Mouse (Mus musculus): ENCODE results near the gene Phf2. TPM values are rescaled to one million over a fixed set of nuclear protein-coding genes. Genes with fewer than 3 reads are reported as not detected.
A peak's percentile ranks its signal among the peaks of the same experiment; 100 is the strongest.
"Not testable (repeated sequence)": the region's sequence is repeated elsewhere in the genome, so short reads cannot be mapped to it uniquely, and the experiment has no call there.

Gene Phf2
- polyA plus RNA-seq, 1 experiment from 2014 or later, result 10.6 TPM

- peak; percentile 84 for ATAC-seq
- Histone ChIP-seq H3K4me1 (0 out of 2 replicates have a peak, but pooled peaks cover 5% of the 10 kb centered on the region), H3K9me3 (replicated peaks) (no peaks in the 10 kb centered on the region), H3K9ac (no peak overlapping the region), H3K36me3 (ENCODE audit: poor library complexity, severe bottlenecking) (peaks cover 76% of the 10 kb centered on the region), H3K27ac (peak overlapping the region; percentile 63), H3K4me3 (no peak overlapping the region), H3K4me2 (no peak overlapping the region), H3K27me3 (no peaks in the 10 kb centered on the region)
- WGBS, result 65% methylated on average over 14 of the region's 14 CpGs
Observed at GRCm38 (mm10) chr13:48830528-48831250, 40.2 kb downstream of the Phf2 start.

GRCm38 (mm10) chr13:48829780-48830179, 41.1 kb downstream of the Phf2 start:
- Histone ChIP-seq H3K27me3 (no peaks in the 10 kb centered on the region), H3K27ac (no peak overlapping the region), H3K4me1 (0 out of 2 replicates have a peak, but pooled peaks cover 5% of the 10 kb centered on the region), H3K9ac (no peak overlapping the region), H3K4me3 (no peak overlapping the region), H3K36me3 (ENCODE audit: poor library complexity, severe bottlenecking) (peaks cover 81% of the 10 kb centered on the region), H3K9me3 (replicated peaks) (no peaks in the 10 kb centered on the region), H3K4me2 (no peak overlapping the region)
- WGBS, result 86% methylated on average over 4 of the region's 4 CpGs
- ATAC-seq, result 0 out of 2 replicates have a peak, but pooled peaks have one; percentile 39

DNA sequence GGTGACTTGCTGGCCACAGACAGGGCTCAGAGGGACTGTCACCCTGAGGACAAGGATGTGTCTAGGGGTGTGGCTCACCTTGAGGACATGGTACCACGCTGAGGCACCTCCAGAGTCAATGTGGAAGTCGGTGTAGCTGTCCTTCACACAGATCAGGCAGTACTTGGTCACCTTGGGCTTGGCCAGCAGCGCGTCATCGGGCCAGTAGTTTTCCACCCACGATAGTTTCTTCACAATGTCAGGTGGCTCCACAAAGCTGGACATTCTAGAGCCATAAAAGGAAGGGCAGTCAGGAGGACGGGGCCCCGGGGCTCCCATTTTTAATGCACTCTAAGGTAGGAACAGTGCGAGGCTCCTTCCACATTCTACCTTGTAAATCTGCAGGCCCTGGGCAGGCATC, 48.0 kb downstream of the Phf2 start:
- Histone ChIP-seq H3K4me1 (no peaks in the 10 kb centered on the region), H3K9ac (no peak overlapping the region), H3K4me3 (no peak overlapping the region), H3K27me3 (no peaks in the 10 kb centered on the region), H3K27ac (no peak overlapping the region), H3K4me2 (no peak overlapping the region), H3K9me3 (replicated peaks) (no peaks in the 10 kb centered on the region), H3K36me3 (ENCODE audit: poor library complexity, severe bottlenecking) (peaks cover 100% of the 10 kb centered on the region)
- 93% methylated on average over 9 of the region's 9 CpGs for WGBS
- ATAC-seq, result no peak

DNA sequence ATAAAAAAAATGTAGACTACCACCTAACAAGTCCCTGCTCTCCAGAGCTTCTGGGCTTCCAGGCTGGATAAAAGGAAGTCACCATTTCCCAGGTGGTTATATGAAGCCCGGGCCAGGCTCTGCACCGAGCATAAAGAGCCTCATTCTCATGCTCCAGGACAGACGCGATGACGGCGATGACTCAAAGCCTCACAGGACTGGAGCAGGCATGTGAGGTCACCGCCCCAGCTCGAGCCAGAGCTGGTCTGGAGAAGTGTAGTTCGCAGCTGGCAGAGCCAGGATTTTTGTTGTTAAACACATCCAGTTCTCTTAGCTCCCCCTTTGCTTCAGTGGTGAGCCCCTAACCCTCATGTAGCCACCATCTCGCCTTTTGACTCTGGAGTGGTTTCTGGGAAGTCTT, 48.6 kb downstream of the Phf2 start:
- Histone ChIP-seq H3K36me3 (ENCODE audit: poor library complexity, severe bottlenecking) (peaks cover 100% of the 10 kb centered on the region), H3K9me3 (replicated peaks) (no peaks in the 10 kb centered on the region), H3K27me3 (no peaks in the 10 kb centered on the region), H3K4me1 (no peaks in the 10 kb centered on the region), H3K4me3 (no peak overlapping the region), H3K9ac (no peak overlapping the region), H3K4me2 (no peak overlapping the region), H3K27ac (no peak overlapping the region)
- 95% methylated on average over 10 of the region's 10 CpGs for WGBS
- no peak for ATAC-seq

DNA sequence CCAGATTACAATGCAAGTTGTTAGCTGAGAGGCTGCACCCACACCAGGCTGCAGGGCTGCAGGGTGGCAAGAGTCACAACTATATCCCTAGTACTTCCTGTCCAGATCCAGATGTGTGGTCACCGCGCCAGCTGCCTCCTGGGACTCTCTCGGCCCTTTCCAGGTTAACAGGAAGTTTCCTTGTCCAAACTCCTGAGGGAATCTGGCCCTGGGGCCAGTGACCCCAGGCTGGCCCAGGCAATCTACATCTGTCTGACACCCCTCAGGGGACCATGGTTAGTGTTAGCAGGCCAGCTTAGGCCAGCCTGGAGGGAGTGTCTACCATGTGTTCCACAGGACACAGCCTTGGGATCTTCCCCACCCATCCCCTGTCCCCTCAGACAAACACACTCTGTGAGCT, 51.8 kb downstream of the Phf2 start:
- H3K27me3 ChIP-seq, result no peaks in the 10 kb centered on the region
- no peak overlapping the region for H3K27ac ChIP-seq
- ATAC-seq, result no peak
- H3K9ac ChIP-seq, result no peak overlapping the region
- H3K4me3 ChIP-seq, result no peak overlapping the region
- H3K9me3 ChIP-seq (replicated peaks), result no peaks in the 10 kb centered on the region
- H3K4me2 ChIP-seq, result no peak overlapping the region
- WGBS, result 91% methylated on average over 3 of the region's 3 CpGs
- H3K4me1 ChIP-seq, result no peaks in the 10 kb centered on the region
- H3K36me3 ChIP-seq (ENCODE audit: poor library complexity, severe bottlenecking), result peaks cover 100% of the 10 kb centered on the region

DNA sequence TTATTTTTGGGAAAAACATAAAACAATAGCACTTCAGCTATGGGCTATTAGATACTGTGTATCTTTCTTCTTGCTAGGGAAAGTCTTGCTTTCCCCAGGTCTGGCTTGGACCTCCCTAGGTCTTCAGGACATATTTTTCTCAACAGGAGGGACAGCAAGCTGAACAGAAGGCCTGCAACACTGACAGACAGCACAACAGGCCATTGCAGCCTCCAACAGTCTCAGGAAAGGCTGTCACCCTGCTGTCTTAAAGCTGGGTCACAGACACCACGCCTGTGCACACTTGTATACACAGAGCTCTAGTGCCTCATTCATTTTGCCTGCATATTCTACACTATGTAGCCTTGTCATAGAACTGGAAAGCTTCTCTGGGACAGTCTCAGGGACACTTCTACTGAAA, 56.5 kb downstream of the Phf2 start:
- no peaks in the 10 kb centered on the region for H3K4me1 ChIP-seq
- no peak overlapping the region for H3K27ac ChIP-seq
- H3K36me3 ChIP-seq (ENCODE audit: poor library complexity, severe bottlenecking), result peaks cover 99% of the 10 kb centered on the region
- H3K4me2 ChIP-seq, result no peak overlapping the region
- no peaks in the 10 kb centered on the region for H3K27me3 ChIP-seq
- H3K9me3 ChIP-seq (replicated peaks), result no peaks in the 10 kb centered on the region
- no peak overlapping the region for H3K4me3 ChIP-seq
- ATAC-seq, result no peak
- 88% methylated on average over 1 of the region's 1 CpGs for WGBS
- H3K9ac ChIP-seq, result no peak overlapping the region

GRCm38 (mm10) chr13:48810991-48811390, 59.9 kb downstream of the Phf2 start:
- Histone ChIP-seq H3K9me3 (replicated peaks) (no peaks in the 10 kb centered on the region), H3K4me2 (no peak overlapping the region), H3K4me3 (no peak overlapping the region), H3K36me3 (ENCODE audit: poor library complexity, severe bottlenecking) (peaks cover 89% of the 10 kb centered on the region), H3K9ac (no peak overlapping the region), H3K27ac (no peak overlapping the region), H3K27me3 (no peaks in the 10 kb centered on the region), H3K4me1 (no peaks in the 10 kb centered on the region)
- no peak for ATAC-seq
- 74% methylated on average over 9 of the region's 9 CpGs for WGBS

DNA sequence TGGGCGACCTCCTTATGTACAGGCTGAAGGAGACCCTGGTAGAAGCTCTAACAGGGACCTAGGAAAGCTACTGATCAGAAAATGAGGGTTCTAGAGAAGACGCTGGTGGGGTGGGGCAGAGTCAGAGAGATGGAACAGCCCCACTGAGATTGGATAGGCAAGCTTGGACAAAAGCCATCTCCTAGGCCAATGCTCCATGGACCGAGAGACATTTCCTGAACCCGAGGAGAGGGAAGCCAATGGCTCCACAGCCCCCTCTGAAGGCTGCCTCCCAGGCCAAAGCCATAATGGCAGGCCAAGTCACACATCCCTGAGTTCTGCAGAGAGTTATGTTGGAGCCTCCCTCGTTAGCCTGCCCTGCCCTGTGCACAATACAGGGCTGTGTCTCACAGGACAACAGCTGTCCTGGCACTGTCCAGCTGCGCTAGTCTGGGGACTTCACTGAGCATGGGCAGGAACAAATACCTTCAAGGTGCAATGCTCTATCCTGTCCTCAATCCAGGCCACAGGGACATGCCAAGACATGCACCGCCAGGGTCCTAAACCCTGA, 60.6 kb downstream of the Phf2 start:
- Histone ChIP-seq H3K27ac (no peak overlapping the region), H3K4me1 (no peaks in the 10 kb centered on the region), H3K4me2 (no peak overlapping the region), H3K36me3 (ENCODE audit: poor library complexity, severe bottlenecking) (peaks cover 89% of the 10 kb centered on the region), H3K27me3 (no peaks in the 10 kb centered on the region), H3K4me3 (no peak overlapping the region), H3K9ac (no peak overlapping the region), H3K9me3 (replicated peaks) (no peaks in the 10 kb centered on the region)
- 81% methylated on average over 7 of the region's 7 CpGs for WGBS
- no peak for ATAC-seq

- not testable (repeated sequence) for H3K27me3 ChIP-seq; H3K9ac ChIP-seq; H3K9me3 ChIP-seq (replicated peaks); H3K4me1 ChIP-seq; H3K27ac ChIP-seq; ATAC-seq; H3K4me3 ChIP-seq; H3K4me2 ChIP-seq
- H3K36me3 ChIP-seq (ENCODE audit: poor library complexity, severe bottlenecking), result peaks cover 88% of the 10 kb centered on the region
- 83% methylated on average over 4 of the region's 4 CpGs for WGBS
Observed at GRCm38 (mm10) chr13:48809668-48810067, 61.3 kb downstream of the Phf2 start.

- no peaks in the 10 kb centered on the region for H3K9me3 ChIP-seq (replicated peaks)
- peaks cover 87% of the 10 kb centered on the region for H3K36me3 ChIP-seq (ENCODE audit: poor library complexity, severe bottlenecking)
- 0 out of 2 replicates have a peak, but pooled peaks have one; percentile 28 for ATAC-seq
- no peak overlapping the region for H3K27ac ChIP-seq
- no peaks in the 10 kb centered on the region for H3K27me3 ChIP-seq
- H3K9ac ChIP-seq, result no peak overlapping the region
- WGBS, result 69% methylated on average over 5 of the region's 5 CpGs
- H3K4me3 ChIP-seq, result no peak overlapping the region
- H3K4me2 ChIP-seq, result no peak overlapping the region
- no peaks in the 10 kb centered on the region for H3K4me1 ChIP-seq
Observed at GRCm38 (mm10) chr13:48807481-48808031, 63.4 kb downstream of the Phf2 start.

- H3K4me1 ChIP-seq, result peaks cover 3% of the 10 kb centered on the region; the same call in 1 of the 2 replicates
- no peaks in the 10 kb centered on the region for H3K27me3 ChIP-seq
- WGBS, result 44% methylated on average over 15 of the region's 15 CpGs
- H3K27ac ChIP-seq, result no peak overlapping the region
- peaks cover 55% of the 10 kb centered on the region for H3K36me3 ChIP-seq (ENCODE audit: poor library complexity, severe bottlenecking)
- no peaks in the 10 kb centered on the region for H3K9me3 ChIP-seq (replicated peaks)
- H3K4me3 ChIP-seq, result no peak overlapping the region
- no peak overlapping the region for H3K9ac ChIP-seq
- ATAC-seq, result no peak
- H3K4me2 ChIP-seq, result no peak overlapping the region
Observed at GRCm38 (mm10) chr13:48802181-48802580, 68.7 kb downstream of the Phf2 start.

- H3K9ac ChIP-seq, result no peak overlapping the region
- H3K4me2 ChIP-seq, result no peak overlapping the region
- ATAC-seq, result peak; percentile 74
- WGBS, result 32% methylated on average over 11 of the region's 11 CpGs
- peaks cover 44% of the 10 kb centered on the region for H3K36me3 ChIP-seq (ENCODE audit: poor library complexity, severe bottlenecking)
- no peaks in the 10 kb centered on the region for H3K9me3 ChIP-seq (replicated peaks)
- no peak overlapping the region for H3K4me3 ChIP-seq
- peaks cover 3% of the 10 kb centered on the region; the same call in 1 of the 2 replicates for H3K4me1 ChIP-seq
- no peak overlapping the region for H3K27ac ChIP-seq
- no peaks in the 10 kb centered on the region for H3K27me3 ChIP-seq
Observed at GRCm38 (mm10) chr13:48800850-48801546, 69.9 kb downstream of the Phf2 start.
